Mouse (Mus musculus) mouse embryonic stem cell (cell line): ENCODE measurements around the gene Ip6k3.

Experiments used
- in situ Hi-C, 2 experiments: fragments of 300-500 bp; cut with MboI; formaldehyde crosslinking; loops; 1 replicate in 1 of 2; 3 replicates in 1 of 2; pipeline ENCODE4 v1.14.3; 2019 to 2020; ENCODE audit warnings: low sequenced_read_pairs in 2 of 2, low pct_unique_long_range_greater_than_20kb in 1 of 2, mixed read lengths in 1 of 2; ENCODE audit not compliant: unreplicated experiment in 1 of 2

The Ip6k3 gene

DNA sequence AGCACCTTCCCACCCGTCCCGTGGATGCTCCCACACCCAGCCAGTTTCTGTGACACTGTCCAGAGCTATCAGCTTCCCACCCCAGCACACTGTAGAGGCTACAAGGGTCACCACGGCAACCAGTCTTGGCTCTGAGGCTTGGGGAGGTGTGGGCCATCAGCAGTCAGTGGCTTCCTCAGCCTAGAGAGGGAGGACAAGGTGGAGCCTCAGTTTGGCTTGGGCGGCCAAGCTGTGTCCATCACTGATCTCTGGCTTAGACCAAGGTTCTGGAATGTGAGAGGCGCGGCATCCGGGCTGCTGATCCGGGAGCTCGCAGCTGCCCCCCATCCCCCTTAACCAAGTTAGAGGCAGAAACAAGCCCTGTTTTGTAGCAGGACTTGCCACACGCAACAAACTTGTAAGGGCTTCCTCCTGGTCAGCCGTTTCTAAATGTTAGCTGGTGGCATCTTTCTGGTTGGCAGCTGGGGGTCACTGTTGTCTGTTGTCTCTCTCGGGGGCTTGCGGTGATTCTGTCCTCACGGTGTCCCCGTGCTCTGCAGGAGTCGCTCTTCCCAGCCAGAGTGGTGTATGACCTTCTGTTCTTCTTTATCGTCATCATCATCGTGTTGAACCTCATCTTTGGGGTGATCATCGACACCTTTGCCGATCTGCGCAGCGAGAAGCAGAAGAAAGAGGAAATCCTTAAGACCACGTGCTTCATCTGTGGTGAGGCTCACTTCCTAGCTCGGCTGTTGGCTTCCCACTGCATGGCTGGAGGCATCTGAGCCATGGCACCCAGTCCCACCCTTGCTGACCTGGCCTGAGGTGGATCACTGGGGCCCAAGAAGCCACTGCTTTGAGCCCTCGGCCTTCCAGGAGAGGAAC, 48.7 kb downstream of the Ip6k3 start:
- in situ Hi-C loops: no loop called here

- in situ Hi-C loops: no loop called here
Measured at GRCm38 (mm10) chr17:27110072-27110471, 57.5 kb downstream of the Ip6k3 start.

DNA sequence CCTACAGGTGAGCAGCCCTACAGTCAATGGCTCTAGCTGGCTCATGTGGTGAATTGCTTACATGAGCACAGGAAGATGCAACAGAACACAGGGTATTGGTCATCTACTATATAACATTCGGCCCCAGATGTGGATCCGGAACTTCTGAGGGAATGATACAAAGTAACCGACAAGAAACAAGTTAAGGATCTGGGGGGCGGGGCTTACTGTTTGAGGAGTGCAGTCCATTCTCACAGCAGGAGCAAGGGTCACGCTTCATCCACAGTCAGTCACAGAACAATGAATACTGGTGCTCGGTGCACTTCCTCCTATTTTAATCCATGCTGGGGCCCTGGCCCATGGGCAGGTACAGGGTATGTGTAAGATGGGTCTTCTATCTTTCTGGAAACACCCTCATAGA, 59.7 kb downstream of the Ip6k3 start:
- in situ Hi-C loops: loop anchor here in 1 of 2 experiments (5.0 kb wide), 1 partner anchor 76 kb away; no protein-coding TSS in a partner anchor

GRCm38 (mm10) chr17:27106745-27107144, 60.9 kb downstream of the Ip6k3 start:
- in situ Hi-C loops: loop anchor here in 1 of 2 experiments (5.0 kb wide), 1 partner anchor 74 kb away; no protein-coding TSS in a partner anchor

DNA sequence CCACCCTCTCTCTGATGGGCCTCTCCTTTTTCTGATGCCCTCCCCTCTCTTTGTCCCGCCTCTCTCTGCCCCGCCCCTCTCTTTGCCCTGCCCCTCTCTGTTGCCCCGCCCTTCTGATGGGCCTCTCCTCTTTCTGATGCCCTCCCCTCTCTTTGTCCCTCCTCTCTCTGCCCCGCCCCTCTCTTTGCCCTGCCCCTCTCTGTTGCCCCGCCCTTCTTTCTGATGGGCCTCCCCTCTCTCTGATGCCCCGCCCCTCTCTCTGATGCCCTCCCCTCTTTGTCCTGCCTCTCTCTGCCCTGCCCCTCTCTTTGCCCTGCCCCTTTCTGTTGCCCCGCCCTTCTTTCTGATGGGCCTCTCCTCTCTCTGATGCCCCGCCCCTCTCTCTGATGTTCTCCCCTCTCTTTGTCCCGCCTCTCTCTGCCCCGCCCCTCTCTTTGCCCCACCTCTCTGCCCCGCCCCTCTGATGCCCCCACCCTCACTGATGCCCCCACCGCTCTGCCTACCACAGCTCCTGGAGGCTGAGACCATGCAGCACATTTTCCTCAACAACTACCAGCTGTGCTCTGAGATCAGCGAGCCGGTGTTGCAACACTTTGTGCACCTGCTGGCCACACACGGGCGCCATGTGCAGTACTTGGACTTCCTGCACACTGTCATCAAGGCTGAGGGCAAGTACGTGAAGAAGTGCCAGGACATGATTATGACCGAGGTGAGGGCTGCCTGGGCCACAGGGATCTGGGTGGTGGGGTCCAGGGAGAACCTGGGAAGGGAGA, 61.7 kb downstream of the Ip6k3 start:
- in situ Hi-C loops: loop anchor here in 1 of 2 experiments (5.0 kb wide), 1 partner anchor 74 kb away; no protein-coding TSS in a partner anchor

- in situ Hi-C loops: no loop called here
Measured at GRCm38 (mm10) chr17:27101675-27102074, 65.9 kb downstream of the Ip6k3 start.

- in situ Hi-C loops: no loop called here
Measured at GRCm38 (mm10) chr17:27095690-27096089, 71.9 kb downstream of the Ip6k3 start.
